In genomic region chr9:108379294-108379693, GRCm38 (mm10) we compare ENCODE assay signal across 22 mouse cellular contexts. TPM values are rescaled to one million over a fixed set of nuclear protein-coding genes. Genes with fewer than 3 reads are reported as not detected.
"Had no signal": no experiment of that assay in that cellular context is flagged by ENCODE, and none has a peak within 500 bp of the region (broad histone marks: within the 10 kb centered on the region; RNA-seq: fewer than 3 reads in every experiment).

No protein-coding gene starts in this region.

- ATAC-seq: liver, postnatal 0 days; midbrain, embryonic 13.5 days; midbrain, embryonic 15.5 days had no signal

- H3K27me3 ChIP-seq: liver, embryonic 15.5 days; lung, embryonic 15.5 days; megakaryocyte, embryonic 14.5 days; midbrain, embryonic 13.5 days; midbrain, embryonic 15.5 days; neural tube, embryonic 12.5 days; stomach, embryonic 15.5 days had no signal

- H3K9me3 ChIP-seq: liver, embryonic 15.5 days; lung, embryonic 15.5 days; megakaryocyte, embryonic 14.5 days; midbrain, embryonic 13.5 days; midbrain, embryonic 15.5 days; neural tube, embryonic 12.5 days; stomach, embryonic 15.5 days had no signal

- H3K4me3 ChIP-seq: liver, embryonic 15.5 days; lung, embryonic 15.5 days; megakaryocyte, embryonic 14.5 days; midbrain, embryonic 13.5 days; midbrain, embryonic 15.5 days; neural tube, embryonic 12.5 days; stomach, embryonic 15.5 days had no signal

- H3K4me1 ChIP-seq: liver, embryonic 15.5 days; lung, embryonic 15.5 days; megakaryocyte, embryonic 14.5 days; midbrain, embryonic 13.5 days; midbrain, embryonic 15.5 days; neural tube, embryonic 12.5 days; stomach, embryonic 15.5 days had no signal

- DNase-seq: liver, postnatal 0 days; lung, adult 2 months; lung, postnatal 14 days; right cerebral cortex, postnatal 25 days; right cerebral cortex, postnatal 4 days; spleen, adult 18-20 months; thymus, adult 18-20 months; thymus, postnatal 14 days; thymus, postnatal 36 days had no signal

- H3K9ac ChIP-seq: liver, embryonic 15.5 days; liver, postnatal 0 days; lung, embryonic 15.5 days; midbrain, embryonic 13.5 days; midbrain, embryonic 15.5 days; neural tube, embryonic 12.5 days; stomach, embryonic 15.5 days had no signal

- H3K4me2 ChIP-seq: liver, embryonic 15.5 days; lung, embryonic 15.5 days; midbrain, embryonic 11.5 days; midbrain, embryonic 13.5 days; midbrain, embryonic 15.5 days; neural tube, embryonic 12.5 days; stomach, embryonic 15.5 days had no signal

- H3K27ac ChIP-seq: liver, embryonic 15.5 days; lung, embryonic 15.5 days; macrophage; midbrain, embryonic 13.5 days; midbrain, embryonic 15.5 days; neural tube, embryonic 12.5 days had no signal

RNA-seq across cellular contexts. Expression of gene 1700102P08Rik, which starts 13.3 kb away (rescaled TPM):
- polyA plus RNA-seq: macrophage; small intestine, adult 2 months had no signal

RNA-seq across cellular contexts. Expression of gene Ccdc36, which starts 49.0 kb away (rescaled TPM):
- polyA plus RNA-seq: lung, adult 2 months; macrophage; small intestine, adult 2 months had no signal

RNA-seq across cellular contexts. Expression of gene BC048562, which starts 57.0 kb away (rescaled TPM):
- polyA plus RNA-seq: liver, embryonic 15.5 days; liver, postnatal 0 days; lung, adult 2 months; lung, embryonic 15.5 days; macrophage; midbrain, embryonic 11.5 days; midbrain, embryonic 13.5 days; midbrain, embryonic 15.5 days; midbrain, postnatal 0 days; neural tube, embryonic 12.5 days; neural tube, embryonic 14.5 days; small intestine, adult 2 months; stomach, embryonic 15.5 days; thymus, postnatal 0 days had no signal
